ENCODE assay signal across 9 mouse cellular contexts in genomic region chr7:16947959-16948361, GRCm38 (mm10). TPM values are rescaled to one million over a fixed set of nuclear protein-coding genes. Genes with fewer than 3 reads are reported as not detected.
A peak's percentile ranks its signal among the peaks of the same experiment; 100 is the strongest.
DNase-seq lines count a peak whose midpoint lies in the region; ATAC-seq lines count a peak whose summit lies in the region.
"Had no signal": no experiment of that assay in that cellular context is flagged by ENCODE, and none has a peak within 500 bp of the region (broad histone marks: within the 10 kb centered on the region; RNA-seq: fewer than 3 reads in every experiment).

No protein-coding gene starts in this region.

- WGBS in intestine, embryonic 15.5 days, result 9% methylated on average over 4 of the region's 4 CpGs
- 9% methylated on average over 4 of the region's 4 CpGs for WGBS in neural tube, embryonic 12.5 days

- H3K36me3 ChIP-seq in intestine, embryonic 15.5 days, result no peaks in the 10 kb centered on the region
- no peaks in the 10 kb centered on the region for H3K36me3 ChIP-seq in neural tube, embryonic 12.5 days

- peaks cover 39% of the 10 kb centered on the region for H3K27me3 ChIP-seq in intestine, embryonic 15.5 days (replicated peaks)
- H3K27me3 ChIP-seq in neural tube, embryonic 12.5 days (replicated peaks), result peaks cover 49% of the 10 kb centered on the region

- H3K4me2 ChIP-seq in intestine, embryonic 15.5 days (replicated peaks), result peak overlapping the region; percentile 92
- peak overlapping the region; percentile 64 for H3K4me2 ChIP-seq in neural tube, embryonic 12.5 days (replicated peaks)

- H3K9ac ChIP-seq in intestine, embryonic 15.5 days, result no peak overlapping the region
- H3K9ac ChIP-seq in neural tube, embryonic 12.5 days, result peak overlapping the region; percentile 68

- DNase-seq in kidney, postnatal 14 days, result peak; percentile 54
- no peak for DNase-seq in kidney, adult 8-10 months
- DNase-seq in cerebellum, adult 9-10 months, result peak; percentile 76
- DNase-seq in gastrocnemius, postnatal 25 days, result peak; percentile 52
- DNase-seq in frontal cortex, postnatal 25 days (ENCODE audit: low spot score in 2 of 2), result no peak
- no peak for DNase-seq in spleen, postnatal 14 days (ENCODE audit: low spot score in 2 of 2)

- peak overlapping the region; percentile 18; the same call in 1 of the 2 replicates for H3K27ac ChIP-seq in intestine, embryonic 15.5 days
- H3K27ac ChIP-seq in neural tube, embryonic 12.5 days, result no peak overlapping the region

- H3K4me3 ChIP-seq in intestine, embryonic 15.5 days (replicated peaks), result no peak overlapping the region
- H3K4me3 ChIP-seq in neural tube, embryonic 12.5 days, result peak overlapping the region; percentile 69

- no peaks in the 10 kb centered on the region for H3K9me3 ChIP-seq in intestine, embryonic 15.5 days
- no peaks in the 10 kb centered on the region for H3K9me3 ChIP-seq in neural tube, embryonic 12.5 days

- peak; percentile 32; the same call in 1 of the 2 replicates for ATAC-seq in intestine, embryonic 15.5 days
- no peak for ATAC-seq in neural tube, embryonic 12.5 days (ENCODE audit: low FRiP score, low read depth)

- peaks cover 51% of the 10 kb centered on the region for H3K4me1 ChIP-seq in intestine, embryonic 15.5 days (replicated peaks)
- peaks cover 52% of the 10 kb centered on the region for H3K4me1 ChIP-seq in neural tube, embryonic 12.5 days

RNA-seq across cellular contexts. Expression of gene Pnmal2, which starts 3.5 kb away (rescaled TPM):
- 1 to 10 TPM; 2.3 to 3.3 TPM for total RNA-seq in gastrocnemius, postnatal 25 days (2021)
- polyA plus RNA-seq in intestine, embryonic 15.5 days (2015; fragmentation: Nextera tagmentation; extraction: Ambion mirVana), result 8.1 and 8.3 TPM in 2 replicates
- polyA plus RNA-seq in neural tube, embryonic 12.5 days (2016; fragmentation: Nextera tagmentation; extraction: Ambion mirVana), result 40.2 and 47.5 TPM in 2 replicates
- total RNA-seq: MEL had no signal

RNA-seq across cellular contexts. Expression of gene Pnmal1, which starts 11.5 kb away (rescaled TPM):
- total RNA-seq in gastrocnemius, postnatal 25 days (2021), result not detected
- 3.0 and 3.1 TPM in 2 replicates for polyA plus RNA-seq in intestine, embryonic 15.5 days (2015; fragmentation: Nextera tagmentation; extraction: Ambion mirVana)
- 25.6 and 26.2 TPM in 2 replicates for polyA plus RNA-seq in neural tube, embryonic 12.5 days (2016; fragmentation: Nextera tagmentation; extraction: Ambion mirVana)

RNA-seq across cellular contexts. Expression of gene Calm3, which starts 24.0 kb away (rescaled TPM):
- total RNA-seq in gastrocnemius, postnatal 25 days (2021), result 100 to 1,000 TPM; 257 to 291 TPM
- polyA plus RNA-seq in intestine, embryonic 15.5 days (2015; fragmentation: Nextera tagmentation; extraction: Ambion mirVana), result 137 and 140 TPM in 2 replicates
- polyA plus RNA-seq in neural tube, embryonic 12.5 days (2016; fragmentation: Nextera tagmentation; extraction: Ambion mirVana), result 213 and 232 TPM in 2 replicates

RNA-seq across cellular contexts. Expression of gene Gm42372, which starts 34.9 kb away (rescaled TPM):
- not detected for total RNA-seq in gastrocnemius, postnatal 25 days (2021)
- polyA plus RNA-seq in intestine, embryonic 15.5 days (2015; fragmentation: Nextera tagmentation; extraction: Ambion mirVana), result 0.28 and 0.44 TPM in 2 replicates
- polyA plus RNA-seq in neural tube, embryonic 12.5 days (2016; fragmentation: Nextera tagmentation; extraction: Ambion mirVana), result 1.5 and 2.0 TPM in 2 replicates
- total RNA-seq: MEL had no signal

RNA-seq across cellular contexts. Expression of gene Ptgir, which starts 41.7 kb away (rescaled TPM):
- 1 to 10 TPM in 1 of 2 experiments, under 1 TPM in 1; 0.97 to 1.3 TPM for total RNA-seq in gastrocnemius, postnatal 25 days (2021)
- 2.8 and 3.0 TPM in 2 replicates for polyA plus RNA-seq in intestine, embryonic 15.5 days (2015; fragmentation: Nextera tagmentation; extraction: Ambion mirVana)
- polyA plus RNA-seq in neural tube, embryonic 12.5 days (2016; fragmentation: Nextera tagmentation; extraction: Ambion mirVana), result 1.5 and 3.0 TPM in 2 replicates

Comparison
In these comparisons a context has a peak if more than half of its experiments do, and no peak if none do; other contexts are left out.
1. DNase-seq: peak in kidney, postnatal 14 days (single experiment), cerebellum, adult 9-10 months (single experiment) and gastrocnemius, postnatal 25 days (single experiment); none in kidney, adult 8-10 months (0 of 2), frontal cortex, postnatal 25 days (0 of 2) and spleen, postnatal 14 days (0 of 2).